Mouse (Mus musculus) embryo, embryonic 11 days (tissue): Measurements from ENCODE around the gene Mrpl23.
A peak's percentile ranks its signal among the peaks of the same experiment; 100 is the strongest.

Experiments used
- DNase-seq: peaks from one replicate; pipeline ENCODE4 v3.0.0-alpha.2; 2015

Gene Mrpl23

DNA sequence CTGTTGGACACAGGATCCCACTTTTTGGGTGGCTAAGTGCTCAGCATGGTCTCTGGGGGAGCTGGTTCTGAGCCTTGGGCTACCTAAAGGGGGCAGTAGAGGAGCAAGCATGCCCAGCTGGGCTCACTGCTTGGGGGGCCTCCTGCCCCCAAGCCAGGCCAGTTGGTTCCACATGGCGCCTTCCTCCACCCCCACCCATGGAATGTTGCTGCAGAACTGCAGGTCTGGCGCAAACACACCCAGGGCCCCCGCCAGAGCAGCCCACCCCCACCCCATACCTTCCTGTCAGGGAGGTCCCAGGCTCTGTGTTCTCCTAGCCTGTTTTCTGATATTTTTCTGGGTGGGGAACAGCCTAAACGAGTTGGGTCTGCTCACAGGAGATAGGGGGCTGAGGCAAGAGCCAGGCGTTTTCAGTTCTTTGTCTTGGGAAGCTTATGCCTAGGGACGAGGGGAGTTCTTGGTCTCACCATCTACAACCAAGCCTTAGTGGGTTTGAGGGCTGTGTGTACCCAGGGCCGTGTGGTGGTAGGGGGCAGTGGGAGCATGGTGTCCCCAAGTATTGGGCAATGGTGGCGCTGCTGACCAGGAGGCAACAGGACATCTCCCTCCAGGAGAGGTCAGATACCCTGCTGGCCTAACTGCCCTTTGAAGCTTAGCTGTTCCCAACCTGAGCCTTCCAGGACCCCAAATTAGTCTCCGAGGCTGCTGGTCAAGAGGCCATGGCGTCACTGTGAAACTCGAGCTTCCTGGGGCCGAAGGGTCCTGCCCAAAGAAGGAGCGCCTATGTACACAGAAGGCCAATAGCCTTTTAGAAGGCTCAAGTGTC lies 20.3 kb downstream of the Mrpl23 start:
- peak; percentile 79 for DNase-seq

DNA sequence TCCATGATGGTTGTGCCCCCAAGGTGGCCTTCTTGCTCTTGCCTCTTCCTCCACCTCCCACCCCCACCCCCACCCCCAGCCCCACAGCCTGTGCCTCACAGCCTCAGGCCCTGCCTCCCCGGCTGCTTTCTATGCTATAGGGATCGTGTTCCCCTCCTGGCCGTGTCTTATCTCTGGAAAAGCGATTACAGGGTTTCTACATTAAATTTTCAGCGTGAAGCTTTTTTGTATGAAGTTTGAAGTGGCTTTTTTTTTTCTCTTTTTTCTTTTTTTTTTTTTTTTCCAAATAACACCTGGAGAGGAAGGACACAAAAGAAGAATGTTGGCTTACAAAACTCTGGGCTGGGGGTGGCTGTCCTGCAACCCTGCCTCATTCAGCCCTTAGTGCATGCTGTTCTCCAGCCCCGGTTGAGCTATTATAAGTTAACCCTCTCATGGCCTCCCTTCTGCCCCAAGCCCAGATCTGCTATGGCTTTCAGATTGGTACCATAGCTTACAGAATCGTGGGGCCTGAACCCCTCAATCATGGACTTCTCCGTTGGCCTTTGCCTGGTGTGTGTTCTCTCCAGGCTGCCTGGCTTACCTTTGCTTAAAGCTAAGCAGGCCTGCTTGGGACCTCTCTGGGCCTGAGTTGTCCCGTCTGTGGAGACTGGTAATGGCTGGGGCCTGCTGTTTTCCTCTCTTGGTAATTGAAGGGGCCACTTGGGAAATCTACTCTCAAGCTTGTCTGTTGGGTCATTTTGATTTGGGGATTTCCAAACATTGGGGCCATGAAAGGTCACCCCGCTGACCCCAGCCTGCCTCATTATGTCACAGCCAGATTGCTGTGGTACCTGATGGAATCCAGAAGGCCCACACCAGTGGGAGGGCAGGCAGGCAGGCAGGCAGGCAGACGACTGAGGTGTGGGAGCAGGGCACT lies 21.2 kb downstream of the Mrpl23 start:
- DNase-seq, result peak; percentile 62

DNA sequence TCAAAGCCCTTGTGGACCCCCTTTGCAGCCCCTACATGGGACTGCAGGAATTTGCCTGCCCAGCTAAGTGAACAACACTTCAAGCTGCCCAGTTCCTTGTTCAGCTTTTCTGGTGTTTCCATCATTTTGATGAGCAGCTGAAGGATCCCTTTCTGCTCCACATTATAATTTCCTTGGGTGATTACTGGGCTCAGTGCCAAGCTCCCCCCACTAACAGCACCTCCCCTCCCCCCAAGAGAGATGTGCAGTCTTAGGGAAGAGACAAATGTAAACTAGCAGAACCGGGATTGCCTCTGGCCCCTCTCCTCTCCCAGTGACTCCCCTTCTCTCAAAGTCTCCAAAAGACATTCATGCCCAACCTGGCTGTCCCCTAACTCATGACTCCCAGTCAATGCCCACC lies 22.1 kb downstream of the Mrpl23 start:
- DNase-seq, result no peak

DNA sequence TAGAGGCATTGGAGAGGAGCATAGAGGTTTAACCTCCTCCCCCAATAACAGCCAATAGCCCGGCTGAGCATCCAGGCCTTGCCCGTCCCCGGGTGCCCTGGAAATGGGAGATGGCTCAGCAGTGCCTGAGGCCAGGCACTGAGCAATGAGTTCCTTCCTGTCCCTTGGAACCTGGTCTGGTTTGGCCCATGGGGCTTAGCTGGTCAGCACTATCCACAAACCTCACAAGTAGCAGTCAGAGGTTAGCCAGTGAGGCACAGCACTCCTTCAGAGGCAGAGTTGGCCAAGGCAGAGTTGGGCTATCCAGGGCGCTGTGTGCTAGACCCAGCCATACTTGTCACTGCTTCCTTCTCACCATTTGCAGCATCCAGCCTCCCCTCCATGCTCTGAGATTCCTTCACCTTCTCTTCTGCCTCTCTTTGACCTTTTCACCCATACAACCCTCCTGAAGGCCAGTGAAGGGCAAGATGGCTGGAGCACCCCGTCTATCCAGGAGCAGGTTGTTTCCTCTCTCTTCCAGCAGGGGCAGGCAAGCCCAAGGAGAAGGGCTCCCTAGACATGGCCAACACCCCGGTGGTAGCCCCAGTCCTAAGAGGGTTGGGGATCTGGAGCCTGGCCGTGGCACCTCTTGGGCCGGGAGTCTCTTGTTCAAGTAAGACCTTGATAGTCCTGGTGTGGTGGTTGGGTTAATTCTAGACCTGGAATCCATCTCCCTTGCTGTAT lies 23.0 kb downstream of the Mrpl23 start:
- no peak for DNase-seq

DNA sequence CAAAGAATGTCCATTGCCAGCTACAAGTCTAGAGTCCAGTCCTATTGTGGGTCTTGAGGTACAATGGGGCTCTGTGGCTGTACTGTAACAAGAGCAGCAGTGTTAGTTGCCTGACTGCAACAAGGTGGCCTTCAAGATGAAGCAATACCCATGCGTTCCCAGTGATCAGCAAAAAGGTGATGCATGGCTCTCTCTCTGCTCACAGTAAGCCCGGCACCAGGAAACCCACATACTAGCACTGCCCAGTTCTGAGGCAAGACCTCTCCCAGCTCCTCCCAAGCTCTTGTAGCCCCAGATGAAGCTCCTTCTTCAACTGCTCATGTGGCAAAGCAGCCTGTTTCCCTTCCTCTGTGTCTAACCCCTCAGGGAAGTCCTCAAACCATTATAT lies 23.6 kb downstream of the Mrpl23 start:
- DNase-seq, result no peak

DNA sequence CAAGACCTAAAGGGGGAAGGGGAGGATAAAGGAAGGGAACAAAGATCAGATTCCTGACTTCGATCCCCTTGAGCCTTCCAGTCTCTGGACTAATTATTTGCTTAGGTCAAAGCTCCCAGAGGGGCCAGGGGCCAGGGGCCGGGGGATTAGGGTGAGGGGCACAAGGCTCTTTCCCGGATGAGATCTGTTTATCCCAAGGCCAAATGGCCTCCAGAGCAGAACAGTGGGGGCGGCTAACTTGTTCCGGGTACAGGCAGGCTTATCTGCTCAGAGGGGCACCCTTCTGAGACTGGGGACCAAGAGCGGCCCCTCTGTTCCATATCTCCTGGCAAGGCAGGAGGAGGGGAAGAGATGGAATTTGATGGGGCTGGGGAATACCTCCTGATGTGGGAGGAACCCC lies 25.2 kb downstream of the Mrpl23 start:
- DNase-seq, result no peak

DNA sequence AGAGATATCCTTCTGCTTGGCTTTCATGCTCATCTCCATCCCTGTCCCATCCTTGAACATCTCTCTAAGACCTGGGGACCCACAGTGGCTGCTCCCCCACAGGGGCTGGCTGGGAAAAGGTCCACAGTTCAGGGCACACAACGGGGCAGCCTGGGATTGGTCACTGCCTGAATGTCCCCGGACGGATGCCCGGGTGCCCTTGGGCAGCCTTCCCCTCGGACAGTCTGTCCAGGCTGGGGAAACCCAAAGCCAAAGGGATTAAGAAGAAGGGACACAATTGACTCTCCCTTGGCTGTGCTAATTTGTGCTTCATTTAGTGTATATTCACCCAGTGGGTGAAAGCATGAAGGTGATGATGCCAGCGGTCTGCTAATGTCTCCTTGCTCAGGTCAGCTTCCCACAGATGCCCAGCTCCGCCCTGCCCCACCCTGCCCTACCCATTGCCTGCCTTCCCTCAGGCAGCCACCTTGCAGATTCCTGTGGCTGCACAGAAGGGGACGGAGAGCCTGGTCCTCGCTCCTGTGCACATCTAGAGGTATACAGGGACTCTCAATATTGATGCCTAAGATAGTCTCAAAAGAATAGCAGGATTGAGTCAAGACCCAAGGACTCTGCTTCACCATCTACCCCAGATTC lies 26.1 kb downstream of the Mrpl23 start:
- no peak for DNase-seq

DNA sequence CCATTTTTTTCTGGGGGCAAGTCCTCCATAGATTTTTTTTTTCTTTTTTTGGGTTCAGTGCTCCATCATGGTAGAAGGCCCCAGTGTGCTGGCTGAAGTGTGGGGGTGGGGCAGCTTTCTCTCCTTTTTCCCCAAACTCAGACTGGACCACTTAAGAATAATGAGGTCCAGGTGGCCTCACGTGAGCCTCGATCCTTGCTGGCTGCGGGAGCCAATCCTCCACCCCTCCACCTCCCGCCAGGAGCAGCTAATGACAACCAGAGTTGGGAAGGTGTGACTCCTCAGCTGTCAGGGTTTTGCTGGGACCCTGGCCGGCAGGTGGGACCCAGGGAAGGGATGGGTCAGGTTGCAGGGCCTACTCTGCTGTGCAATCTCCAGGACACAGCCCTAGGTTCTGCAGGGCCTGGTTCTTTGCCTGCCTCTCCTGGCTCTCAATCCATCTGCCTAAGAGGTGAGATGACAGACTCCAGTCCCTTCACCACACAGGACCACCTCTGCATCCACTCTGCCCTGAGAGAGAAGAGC lies 27.2 kb downstream of the Mrpl23 start:
- peak; percentile 80 for DNase-seq

DNA sequence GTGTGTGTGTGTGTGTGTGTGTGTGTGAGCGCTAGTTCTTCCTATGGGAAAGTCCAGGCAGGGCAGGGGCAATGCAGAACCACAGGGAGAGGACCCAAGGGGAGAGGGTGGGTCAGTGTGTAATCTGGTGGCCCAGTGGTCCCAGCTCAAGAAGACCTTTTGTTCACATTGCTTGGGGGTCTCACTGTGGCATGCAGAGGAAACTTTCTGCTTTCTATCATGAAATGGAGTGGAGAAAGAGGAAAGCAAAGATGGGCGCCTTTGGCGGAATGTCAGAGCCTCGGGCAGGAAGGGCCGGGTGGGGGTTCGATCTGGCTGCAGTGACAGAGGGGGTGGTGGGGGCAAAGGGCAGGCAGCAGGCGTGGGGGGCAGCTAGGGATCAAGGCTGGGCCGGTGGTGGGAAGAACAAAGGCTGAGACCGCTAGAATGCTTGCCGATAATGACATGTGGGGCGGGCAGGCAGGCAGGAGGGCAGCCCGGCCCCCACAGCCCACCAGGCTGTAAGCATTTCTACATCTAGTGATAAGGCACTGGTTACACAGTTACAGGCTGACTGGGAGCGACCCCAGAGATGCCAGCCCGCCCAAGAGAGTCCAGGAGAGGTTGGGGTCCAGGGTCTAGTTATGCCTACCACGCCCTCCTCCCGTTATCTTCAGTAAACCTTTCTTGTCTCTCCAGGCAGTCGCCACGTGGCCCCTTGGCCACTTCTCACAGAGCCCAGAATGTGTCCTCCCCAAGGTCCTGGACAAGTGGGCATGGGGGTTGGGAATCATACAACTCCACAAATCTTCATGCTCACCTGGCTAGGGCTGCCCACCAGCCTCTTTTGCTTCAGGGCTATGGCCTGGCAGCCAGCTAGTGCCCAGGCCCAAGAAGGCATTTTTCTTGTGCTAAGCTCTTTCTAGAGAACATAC lies 28.7 kb downstream of the Mrpl23 start:
- peak; percentile 49 for DNase-seq

DNA sequence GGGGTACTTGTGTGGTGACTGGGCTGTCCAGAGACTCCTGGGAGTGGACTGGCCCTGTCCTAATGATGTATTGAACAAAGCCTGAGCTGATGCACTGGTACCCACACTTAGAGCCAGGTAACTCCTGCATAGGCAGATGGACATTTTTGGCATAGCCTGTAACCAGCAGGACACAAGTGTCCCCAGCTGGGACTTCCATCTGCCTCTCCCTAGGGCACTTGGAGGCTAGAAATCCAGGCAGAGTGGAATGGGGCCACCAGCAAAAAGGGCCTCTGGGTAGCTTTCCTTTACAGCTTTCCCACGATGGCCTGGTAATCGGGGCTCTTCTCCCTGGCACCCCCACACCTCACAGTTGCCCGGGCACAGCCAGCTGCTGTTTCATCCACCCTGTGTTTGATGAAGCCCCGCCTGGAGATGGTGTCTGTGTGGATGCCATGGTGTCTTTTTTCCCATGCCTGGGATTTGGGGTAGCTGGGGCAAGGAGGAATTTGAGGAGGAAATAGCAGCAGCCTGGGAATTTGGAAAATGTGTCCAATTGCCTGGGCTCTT lies 29.4 kb downstream of the Mrpl23 start:
- DNase-seq, result no peak

DNA sequence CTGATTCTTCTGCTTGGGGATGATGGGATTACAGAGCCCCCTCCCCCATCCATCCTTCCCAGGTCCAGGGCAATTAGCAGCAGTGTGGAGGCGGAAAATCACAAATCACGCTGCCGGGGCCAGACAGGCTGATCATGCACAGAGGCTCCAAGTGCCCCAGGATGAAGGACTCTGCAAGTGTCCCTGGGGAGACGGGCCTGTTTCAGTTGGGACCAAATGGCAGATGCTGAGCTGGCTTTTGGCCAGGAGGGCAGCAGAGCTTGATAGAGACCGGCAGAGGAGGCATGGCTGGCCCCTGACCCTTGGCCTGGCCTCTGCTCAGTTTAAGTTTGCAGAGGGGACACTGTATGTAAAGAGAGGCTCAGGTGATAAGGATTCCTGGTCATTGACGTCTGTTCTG lies 30.7 kb downstream of the Mrpl23 start:
- DNase-seq, result peak; percentile 54

DNA sequence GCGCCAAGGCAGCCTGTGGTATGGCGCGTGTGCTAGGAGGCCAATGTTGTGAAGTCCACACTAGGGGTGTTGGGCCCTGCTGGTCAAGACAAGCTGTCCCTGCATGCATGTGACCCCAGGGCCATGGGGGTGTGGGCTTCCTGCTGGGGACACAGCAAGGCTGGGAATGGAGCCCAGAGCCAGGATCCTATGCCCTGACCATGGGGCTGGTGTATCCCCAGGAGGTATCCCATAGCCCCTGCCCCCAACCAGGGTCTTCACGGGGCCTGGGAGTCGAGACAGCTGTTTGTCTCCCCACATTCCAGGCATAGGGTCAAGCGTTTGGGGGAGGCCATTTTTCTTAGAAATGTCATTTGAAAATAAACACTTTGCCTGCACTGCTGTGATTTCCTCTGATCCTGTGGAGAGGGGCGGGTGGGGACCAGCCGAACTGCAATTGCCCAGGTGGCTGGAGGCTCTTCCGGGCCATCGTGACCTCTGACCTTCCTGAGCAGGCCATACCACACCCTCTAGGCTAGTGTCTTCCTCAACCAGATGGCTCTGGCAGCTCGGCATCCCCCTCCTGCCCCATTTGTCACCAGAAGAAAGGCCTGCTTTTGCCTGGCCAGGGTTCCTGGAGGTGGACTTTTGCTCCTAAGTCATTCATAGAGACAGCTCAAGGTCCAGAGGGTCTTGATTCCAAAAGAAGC lies 32.6 kb downstream of the Mrpl23 start:
- no peak for DNase-seq

DNA sequence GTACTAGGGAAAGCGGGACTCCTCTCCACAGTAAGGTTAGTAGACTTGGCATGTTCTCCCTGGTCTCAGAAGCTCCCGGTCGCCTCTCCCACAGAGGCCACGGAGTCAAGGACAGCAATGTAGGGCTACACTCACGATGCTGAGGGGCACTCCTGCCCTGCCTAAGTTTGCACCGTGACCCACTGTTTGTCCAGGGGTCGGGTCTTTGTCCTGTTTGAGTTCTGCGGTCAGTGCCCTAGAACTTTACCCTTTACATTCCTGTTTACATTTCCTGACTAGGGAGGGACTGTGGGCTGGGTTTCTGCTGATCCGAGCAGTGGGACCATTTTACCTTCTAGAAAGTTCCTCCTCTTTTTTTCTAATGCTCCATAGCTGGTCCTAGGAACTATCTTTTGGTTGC lies 34.0 kb downstream of the Mrpl23 start:
- DNase-seq, result no peak

DNA sequence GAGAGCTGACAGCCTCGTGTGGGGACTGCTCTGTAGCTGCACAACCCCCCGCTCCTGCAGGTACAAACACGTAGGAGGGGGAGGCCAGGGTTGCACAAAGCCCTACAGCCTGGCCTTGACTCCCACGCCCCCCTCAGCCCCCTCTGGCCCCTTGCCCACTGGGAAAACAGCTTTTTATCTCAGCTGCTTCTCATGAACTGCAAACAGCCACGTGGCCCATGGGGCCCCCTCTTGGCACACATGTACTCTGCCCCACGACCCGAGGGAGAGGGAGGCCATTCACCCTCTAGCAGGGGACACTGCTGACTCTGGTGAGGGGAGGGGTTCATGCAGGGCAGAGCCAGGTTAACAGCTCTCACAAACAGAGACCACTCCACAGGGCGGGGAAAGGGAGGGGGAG lies 36.5 kb downstream of the Mrpl23 start:
- DNase-seq, result no peak

DNA sequence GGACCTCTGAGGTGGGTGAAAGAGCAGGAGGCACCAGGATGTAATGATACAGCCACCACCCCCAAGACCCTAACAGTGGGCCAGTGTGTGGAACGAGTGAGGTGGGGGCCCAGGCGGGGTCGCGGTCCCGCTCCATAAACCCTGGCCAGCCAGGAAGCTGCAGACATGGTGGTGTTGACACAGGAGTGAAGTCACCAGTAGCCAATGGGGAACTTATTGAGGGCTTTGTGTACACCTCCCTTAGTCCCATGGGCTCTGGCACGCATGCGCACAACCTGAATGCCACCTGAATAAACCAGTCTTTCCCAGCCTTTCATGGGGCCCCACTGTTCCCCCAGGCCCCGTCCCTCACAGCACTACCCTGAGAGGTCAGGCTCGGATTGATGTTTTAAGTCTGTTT lies 38.1 kb downstream of the Mrpl23 start:
- DNase-seq, result peak; percentile 66

DNA sequence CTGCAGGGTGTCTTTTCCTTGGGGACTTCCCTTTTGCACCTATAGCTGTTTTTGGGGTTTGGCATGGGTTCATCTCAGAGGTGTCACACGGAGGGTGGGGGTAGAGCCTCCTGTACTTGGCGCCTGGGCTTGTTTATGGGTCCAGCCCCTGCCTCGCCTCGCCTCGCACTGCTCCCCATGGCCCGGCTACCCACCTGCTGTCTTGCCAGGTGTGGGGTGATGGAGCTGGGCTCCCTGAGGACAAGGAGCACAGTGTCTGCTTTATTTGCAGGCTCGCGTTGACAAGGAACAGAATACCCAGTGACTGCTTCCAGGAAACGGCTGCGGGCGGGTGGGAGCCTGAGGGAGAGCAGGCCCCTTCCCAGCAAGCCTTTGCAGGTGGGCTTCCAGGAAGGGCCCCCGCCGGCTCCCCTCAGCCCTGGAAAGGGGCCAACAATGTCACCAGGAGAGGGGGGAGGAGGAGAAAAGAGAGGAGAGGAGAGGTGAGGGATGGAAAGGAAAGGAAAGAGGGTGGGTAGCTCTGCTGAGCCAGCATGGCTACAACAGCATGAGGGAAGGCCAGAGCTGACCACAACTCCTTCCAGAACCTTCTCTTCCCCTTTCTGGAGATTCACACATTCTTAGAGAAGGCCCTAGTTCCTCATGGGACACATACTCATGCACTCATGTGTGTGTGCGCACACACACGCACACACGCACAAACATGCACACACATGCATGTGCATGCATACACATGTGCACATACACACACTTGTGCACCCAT lies 39.2 kb downstream of the Mrpl23 start:
- DNase-seq, result no peak

DNA sequence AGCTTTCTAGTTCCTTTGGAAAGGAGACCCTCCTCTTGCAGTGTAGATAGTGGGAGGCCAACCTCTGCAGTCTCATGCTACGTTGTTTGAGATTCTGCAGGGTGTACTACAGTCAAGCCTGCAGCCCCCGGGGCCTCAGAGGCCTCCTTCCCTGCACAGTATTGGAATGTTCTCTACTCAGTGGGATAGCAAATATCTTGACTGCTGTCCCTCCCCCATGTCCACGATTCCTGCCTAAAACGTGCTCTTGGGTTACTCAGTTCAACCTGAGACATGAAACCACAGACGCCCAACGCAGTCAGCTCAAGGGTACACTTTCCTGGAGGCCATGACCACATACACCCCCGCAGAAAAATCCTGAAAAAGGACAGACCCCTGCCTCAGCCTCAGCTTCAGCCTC lies 39.9 kb downstream of the Mrpl23 start:
- DNase-seq, result no peak

DNA sequence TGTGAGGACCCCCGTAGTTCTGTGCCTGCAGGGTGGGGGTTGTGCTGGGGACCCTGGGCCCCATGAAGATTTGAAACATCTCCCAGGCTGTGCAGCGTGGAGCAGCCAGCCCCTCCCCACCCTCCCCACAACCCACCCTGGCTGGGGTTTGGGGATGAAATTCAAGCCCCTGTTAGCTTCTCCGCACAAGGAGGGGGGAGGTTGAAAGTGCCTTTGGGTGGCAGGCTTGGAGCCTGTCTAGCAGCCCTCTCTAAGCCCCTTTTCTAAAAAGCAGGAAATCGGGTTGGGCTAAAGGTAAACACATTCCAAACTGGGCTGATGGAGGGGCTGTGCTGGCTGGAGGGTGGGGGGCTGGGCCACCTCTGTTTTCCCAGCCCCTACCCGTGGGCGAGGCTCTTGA lies 40.5 kb downstream of the Mrpl23 start:
- DNase-seq, result no peak

DNA sequence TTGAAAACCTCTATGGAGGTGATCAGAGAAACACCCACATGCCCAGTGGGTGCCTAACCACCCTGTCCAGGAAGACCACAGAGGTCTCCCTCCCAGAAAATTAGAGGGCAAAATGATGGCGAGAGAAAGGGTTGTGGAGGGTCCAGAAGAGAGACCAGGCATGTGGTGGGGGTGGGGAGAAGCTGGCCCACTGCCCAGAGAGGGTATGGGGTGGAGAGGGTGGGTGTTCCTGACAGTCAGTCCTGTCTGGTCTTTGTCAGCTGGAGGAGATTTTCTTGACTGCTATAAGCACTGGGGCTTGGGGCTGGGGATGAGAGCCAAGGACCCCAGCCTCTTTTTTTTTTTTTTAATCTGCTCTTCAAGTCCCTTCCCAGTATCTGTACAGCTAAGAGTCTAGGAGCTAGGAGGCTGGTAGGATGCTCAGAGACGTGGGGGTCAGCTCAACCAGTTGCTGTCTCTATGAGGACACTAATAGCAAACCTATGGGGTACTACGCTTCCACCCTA lies 41.7 kb downstream of the Mrpl23 start:
- DNase-seq, result no peak
